In genomic region chr4:120345676-120346465, GRCm38 (mm10) we compare ENCODE assay signal across 19 mouse cellular contexts. TPM values are rescaled to one million over a fixed set of nuclear protein-coding genes. Genes with fewer than 3 reads are reported as not detected.
"Had no signal": no experiment of that assay in that cellular context is flagged by ENCODE, and none has a peak within 500 bp of the region (broad histone marks: within the 10 kb centered on the region; RNA-seq: fewer than 3 reads in every experiment).

No protein-coding gene starts in this region.

- H3K27me3 ChIP-seq: intestine, embryonic 15.5 days; kidney, embryonic 15.5 days; midbrain, embryonic 12.5 days; neural tube, embryonic 13.5 days had no signal

- H3K9me3 ChIP-seq: intestine, embryonic 15.5 days; kidney, embryonic 15.5 days; midbrain, embryonic 12.5 days; neural tube, embryonic 13.5 days had no signal

- H3K4me2 ChIP-seq: intestine, embryonic 15.5 days; kidney, embryonic 15.5 days; midbrain, embryonic 12.5 days; neural tube, embryonic 13.5 days had no signal

- H3K27ac ChIP-seq: intestine, embryonic 15.5 days; kidney, embryonic 15.5 days; macrophage; midbrain, embryonic 12.5 days; neural tube, embryonic 13.5 days had no signal

- H3K4me3 ChIP-seq: intestine, embryonic 15.5 days; kidney, embryonic 15.5 days; midbrain, embryonic 12.5 days; myocyte; neural tube, embryonic 13.5 days had no signal

- H3K36me3 ChIP-seq: intestine, embryonic 15.5 days; kidney, embryonic 15.5 days; midbrain, embryonic 12.5 days; neural tube, embryonic 13.5 days had no signal

- DNase-seq: kidney, adult 11 months; kidney, adult 8-10 months; kidney, postnatal 10 days; kidney, postnatal 36 days; lung, adult 2 months; retina, postnatal 1 day; right cerebral cortex, postnatal 25 days; thymus, adult 18-20 months; thymus, postnatal 36 days had no signal

- H3K4me1 ChIP-seq: intestine, embryonic 15.5 days; kidney, embryonic 15.5 days; neural tube, embryonic 13.5 days had no signal

- ATAC-seq: intestine, embryonic 15.5 days; midbrain, embryonic 16.5 days had no signal

- H3K9ac ChIP-seq: intestine, embryonic 15.5 days; kidney, embryonic 15.5 days; midbrain, embryonic 12.5 days; neural tube, embryonic 13.5 days had no signal

RNA-seq across cellular contexts. Expression of gene Foxo6, which starts 58.7 kb away (rescaled TPM):
- total RNA-seq: megakaryocyte, adult 5-6 weeks; monocyte, adult 5-6 weeks; neutrophil, adult 5-6 weeks had no signal
- polyA plus RNA-seq: macrophage had no signal
